Mouse (Mus musculus): ENCODE data around the gene Cyth3. TPM values are rescaled to one million over a fixed set of nuclear protein-coding genes. Genes with fewer than 3 reads are reported as not detected.

Cyth3 gene
- polyA plus RNA-seq (2014; fragmentation: Illumina TruSeq; extraction: RNeasy Lipid Tissue Mini Kit (QIAGEN cat#74804); ENCODE audit: insufficient read depth, low read depth, low replicate concordance): 73.3 TPM

GRCm38 (mm10) chr5:143621893-143622622 is at the start of gene Cyth3:
Cyth3 (plus strand) TSS chr5:143622447.

GRCm38 (mm10) chr5:143732180-143732891 is 110.1 kb downstream of the Cyth3 start, which contains the start of gene Usp42:
Usp42 (minus strand) TSS chr5:143732280.

Other genes starting within 250 kb of the Cyth3 start
- gene Kdelr2, start 218.6 kb upstream of the Cyth3 start, polyA plus RNA-seq (2014; fragmentation: Illumina TruSeq; extraction: RNeasy Lipid Tissue Mini Kit (QIAGEN cat#74804); ENCODE audit: insufficient read depth, low read depth, low replicate concordance): 69.7 TPM
- 6.4 TPM for gene Daglb, start 157.9 kb upstream of the Cyth3 start, polyA plus RNA-seq (2014; fragmentation: Illumina TruSeq; extraction: RNeasy Lipid Tissue Mini Kit (QIAGEN cat#74804); ENCODE audit: insufficient read depth, low read depth, low replicate concordance)
- gene Rac1, start 94.4 kb upstream of the Cyth3 start, polyA plus RNA-seq (2014; fragmentation: Illumina TruSeq; extraction: RNeasy Lipid Tissue Mini Kit (QIAGEN cat#74804); ENCODE audit: insufficient read depth, low read depth, low replicate concordance): 331 TPM
- 3.4 TPM for gene Usp42, start 109.8 kb downstream of the Cyth3 start, polyA plus RNA-seq (2014; fragmentation: Illumina TruSeq; extraction: RNeasy Lipid Tissue Mini Kit (QIAGEN cat#74804); ENCODE audit: insufficient read depth, low read depth, low replicate concordance)
- 13.3 TPM for gene Eif2ak1, start 195.3 kb downstream of the Cyth3 start, polyA plus RNA-seq (2014; fragmentation: Illumina TruSeq; extraction: RNeasy Lipid Tissue Mini Kit (QIAGEN cat#74804); ENCODE audit: insufficient read depth, low read depth, low replicate concordance)